Mouse (Mus musculus) retina, postnatal 1 day (tissue): ENCODE results near the gene Fbxo42.
A peak's percentile ranks its signal among the peaks of the same experiment; 100 is the strongest.

Source experiments
- DNase-seq: peaks from one replicate; pipeline ENCODE4 v3.0.0-alpha.2; 2012

Gene Fbxo42

DNA sequence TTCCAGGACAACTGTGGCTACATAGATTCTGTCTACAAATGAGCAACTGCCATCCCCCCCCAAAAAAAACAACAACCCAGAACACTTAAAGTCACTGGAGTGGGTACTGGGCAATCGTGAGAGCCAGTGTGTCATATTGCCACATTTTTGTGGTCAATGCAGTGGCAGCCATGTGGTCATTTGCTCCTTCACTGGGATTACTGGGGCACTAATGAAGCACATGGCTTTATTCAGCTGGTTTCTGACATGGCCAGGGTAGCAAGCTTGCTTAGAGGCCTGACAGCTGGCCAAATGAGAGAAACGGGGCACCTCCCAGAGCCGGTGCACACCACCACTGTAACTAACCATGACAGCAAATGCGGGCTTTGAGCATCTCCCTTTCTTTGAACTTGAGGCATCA is 30.8 kb downstream of the Fbxo42 start:
- no peak for DNase-seq

DNA sequence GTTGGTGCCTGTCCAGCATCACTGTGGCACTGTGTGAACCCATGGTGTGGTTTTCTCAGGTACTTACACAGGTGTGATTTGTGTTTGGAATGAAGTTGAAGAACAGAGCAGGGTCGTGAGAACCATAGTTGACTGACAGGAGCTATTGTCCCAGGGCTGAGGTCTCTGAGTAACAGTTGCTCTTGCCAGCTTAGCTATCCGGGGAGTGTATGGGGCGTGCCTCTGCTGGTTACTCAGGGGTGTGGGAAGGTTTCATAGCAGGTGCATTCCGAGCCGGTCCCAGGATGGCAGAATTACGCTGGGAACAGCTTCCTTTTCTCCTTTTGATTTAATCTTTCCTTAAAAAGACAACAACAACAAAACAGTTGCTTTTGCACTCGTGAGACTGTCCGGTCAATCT is 33.1 kb downstream of the Fbxo42 start:
- DNase-seq: no peak

DNA sequence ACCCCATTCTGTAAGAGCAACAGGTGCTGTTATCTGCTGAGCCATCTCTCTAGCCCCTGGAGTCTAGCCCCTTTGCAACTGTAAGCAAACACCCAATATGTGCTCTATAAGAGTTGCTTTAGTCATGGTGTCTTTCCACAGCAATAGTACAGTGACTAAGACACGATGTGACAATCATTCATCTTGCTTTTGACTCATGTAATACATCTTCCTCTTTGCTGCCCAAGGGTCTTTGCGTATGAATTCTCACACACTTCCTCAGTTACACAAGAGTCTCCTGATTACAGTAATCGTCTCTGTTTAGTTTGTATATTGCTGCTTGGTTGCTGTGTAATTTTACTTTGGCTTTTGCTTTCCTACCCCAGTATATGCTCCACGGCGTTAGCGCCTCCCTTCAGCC is 34.3 kb downstream of the Fbxo42 start:
- DNase-seq: no peak

DNA sequence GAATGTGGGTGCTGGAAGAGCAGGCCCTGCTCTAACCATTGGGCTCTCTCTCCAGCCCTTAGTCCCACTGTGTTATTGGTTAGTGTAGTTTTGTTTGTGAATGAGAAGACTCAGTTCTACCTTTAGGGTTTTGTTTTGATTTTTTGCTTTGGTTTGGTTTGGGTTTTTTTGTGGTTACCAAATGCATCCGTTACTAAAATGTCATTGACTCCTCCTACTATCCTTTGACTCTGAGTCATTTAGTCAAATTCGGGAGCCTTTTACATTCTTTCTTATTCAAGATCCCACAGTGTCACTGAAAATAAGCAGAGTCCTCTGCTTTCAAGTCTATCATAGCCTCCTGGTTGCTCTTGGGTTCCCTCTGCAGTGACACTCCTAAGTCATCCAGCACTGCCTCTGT is 36.2 kb downstream of the Fbxo42 start:
- no peak for DNase-seq

DNA sequence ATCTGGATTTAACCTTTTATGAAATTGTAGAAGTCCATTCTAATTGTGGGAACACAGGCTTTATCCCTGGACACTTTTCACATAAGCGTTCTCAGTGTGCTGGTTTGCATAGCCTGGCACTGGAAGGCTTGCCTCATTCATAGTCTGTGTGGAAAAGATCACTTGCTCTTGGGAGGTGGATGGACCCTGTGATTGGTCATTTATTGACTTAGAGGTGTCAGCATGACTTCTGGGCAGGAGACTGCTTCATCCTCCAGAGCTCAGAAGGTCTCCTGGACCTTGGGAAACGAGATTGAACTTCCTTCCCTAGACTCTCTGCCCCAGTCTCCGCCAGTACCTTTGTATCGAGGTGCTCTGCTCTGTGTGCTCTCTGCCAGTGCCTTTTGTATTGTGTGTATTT is 36.7 kb downstream of the Fbxo42 start:
- DNase-seq: no peak

DNA sequence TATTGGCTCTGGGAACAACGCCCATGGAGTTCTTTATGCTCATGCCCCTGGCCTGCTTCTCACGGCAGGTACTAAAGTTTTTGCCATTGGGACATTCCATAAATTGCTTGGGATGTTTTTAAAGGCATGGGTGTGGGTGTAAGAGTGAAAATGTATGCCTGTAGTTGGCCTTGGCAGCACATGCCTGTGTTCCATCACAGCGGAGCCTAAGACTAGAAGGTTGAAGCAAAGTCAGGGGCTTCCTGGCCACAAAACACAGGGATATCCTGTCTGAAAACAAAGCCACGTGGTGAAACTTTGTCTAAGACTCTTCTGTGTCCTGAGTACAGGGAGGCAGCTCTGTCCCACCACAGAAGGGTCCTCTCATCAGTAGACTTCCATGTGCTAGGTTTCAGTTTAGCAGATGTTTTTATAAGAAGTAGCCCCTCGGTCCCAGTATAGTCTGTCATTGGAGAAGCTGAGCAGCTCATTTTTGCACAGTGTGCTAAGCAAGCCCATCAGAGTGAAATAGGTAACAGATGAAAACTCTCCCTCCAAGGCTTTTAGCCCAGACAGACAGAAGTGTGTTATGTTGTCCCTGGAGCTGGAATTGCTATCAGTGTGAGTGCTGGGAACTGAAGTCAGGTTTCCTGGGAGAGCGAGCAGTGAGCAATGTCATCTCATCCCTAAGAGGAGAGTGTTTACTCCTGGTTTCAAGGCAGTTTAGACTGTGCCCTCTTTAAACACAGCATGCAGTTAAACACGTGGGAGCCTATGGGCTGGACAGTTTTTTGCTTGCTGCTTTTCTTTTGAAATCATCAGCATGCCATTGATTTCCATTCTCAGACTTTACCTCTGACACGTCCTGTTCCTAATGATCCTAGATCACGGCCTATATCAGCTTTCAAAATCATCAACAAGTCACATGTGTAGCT is 39.5 kb downstream of the Fbxo42 start:
- DNase-seq: no peak

DNA sequence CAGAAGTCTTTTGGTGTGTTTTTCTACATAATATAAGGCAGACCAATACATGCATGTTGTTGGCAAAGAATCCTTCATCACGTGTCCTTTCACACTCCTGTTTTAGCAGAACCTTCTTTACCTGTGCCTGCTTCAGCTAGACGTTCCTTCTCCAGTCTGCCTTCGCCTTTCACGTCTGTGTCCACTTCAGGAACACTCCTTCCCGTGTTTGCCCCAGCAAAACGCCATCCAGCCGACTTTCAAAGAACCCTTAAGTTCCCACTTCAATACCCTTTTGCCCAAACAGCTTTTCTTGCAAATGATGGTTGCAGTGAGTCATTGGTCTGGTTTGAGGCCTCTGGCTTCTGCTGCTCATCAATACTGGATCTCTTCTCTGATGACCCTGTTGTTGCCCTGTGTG is 43.6 kb downstream of the Fbxo42 start:
- no peak for DNase-seq

DNA sequence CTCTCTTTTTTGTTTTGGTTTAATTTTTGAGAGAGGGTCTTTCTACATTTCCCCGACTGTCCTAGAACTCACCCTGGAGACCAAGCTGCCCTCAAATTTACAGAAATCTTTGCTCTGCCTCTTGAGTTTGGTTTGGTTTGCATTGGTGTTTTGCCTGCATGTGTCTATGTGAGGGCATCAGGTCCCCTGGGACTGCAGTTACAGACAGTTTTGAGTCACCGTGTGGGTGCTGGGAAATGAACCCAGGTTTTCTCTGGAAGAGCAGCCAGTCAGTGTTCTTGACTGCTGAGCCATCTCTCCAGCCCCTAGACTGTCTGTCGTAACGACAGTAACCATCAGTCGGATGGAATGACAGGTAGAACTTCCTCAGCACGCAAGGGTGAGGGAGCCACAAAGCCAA is 46.8 kb downstream of the Fbxo42 start:
- no peak for DNase-seq

DNA sequence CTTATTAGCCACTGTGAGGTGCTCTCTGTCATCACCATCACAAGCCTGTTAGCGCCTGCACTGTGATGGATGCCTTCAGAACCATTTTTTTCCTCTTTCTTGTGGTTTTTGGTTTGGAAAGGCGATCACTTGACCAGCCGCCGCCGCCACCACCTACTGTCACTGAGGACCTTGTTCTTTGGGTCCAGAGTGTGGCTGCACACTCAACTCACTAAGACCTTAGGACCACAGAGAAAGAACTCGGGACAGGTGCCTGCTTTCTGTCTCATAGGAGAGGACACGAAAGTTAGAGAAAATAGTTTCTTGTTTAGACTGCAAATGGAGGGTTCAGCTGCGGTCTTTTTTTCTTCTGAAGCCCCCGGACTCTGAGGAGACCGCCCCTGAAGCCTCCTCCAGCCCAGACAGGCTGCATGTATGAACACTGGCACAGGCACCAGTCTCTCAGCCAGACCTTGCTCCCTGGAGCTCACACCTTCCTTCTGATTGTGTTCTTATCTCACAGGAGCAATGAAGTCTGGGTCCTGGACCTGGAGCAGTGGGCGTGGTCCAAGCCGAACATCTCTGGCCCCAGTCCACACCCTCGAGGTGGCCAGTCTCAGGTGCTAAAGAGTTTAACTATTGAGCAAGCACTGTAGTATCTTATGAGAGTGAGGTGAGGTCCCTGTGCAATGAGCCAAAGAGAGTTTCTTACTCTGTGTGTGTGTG is 49.4 kb downstream of the Fbxo42 start:
- no peak for DNase-seq

DNA sequence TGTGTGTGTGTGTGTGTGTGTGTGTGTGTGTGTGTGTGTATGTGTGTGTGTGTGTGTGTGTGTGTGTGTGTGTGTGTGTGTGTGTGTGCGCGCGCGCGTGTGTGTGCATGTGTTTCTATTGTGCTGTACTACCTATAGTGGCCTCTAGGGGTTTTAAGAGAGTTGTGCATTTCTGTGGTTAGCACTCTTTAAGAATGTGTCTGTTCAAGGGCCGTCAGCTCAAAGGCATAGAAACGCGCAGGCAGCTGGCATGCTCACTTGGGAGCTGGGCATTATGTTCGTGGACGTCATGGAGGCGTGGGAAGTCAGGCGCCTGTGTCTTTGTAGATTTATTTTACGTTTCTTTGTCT is 49.9 kb downstream of the Fbxo42 start:
- DNase-seq: no peak

DNA sequence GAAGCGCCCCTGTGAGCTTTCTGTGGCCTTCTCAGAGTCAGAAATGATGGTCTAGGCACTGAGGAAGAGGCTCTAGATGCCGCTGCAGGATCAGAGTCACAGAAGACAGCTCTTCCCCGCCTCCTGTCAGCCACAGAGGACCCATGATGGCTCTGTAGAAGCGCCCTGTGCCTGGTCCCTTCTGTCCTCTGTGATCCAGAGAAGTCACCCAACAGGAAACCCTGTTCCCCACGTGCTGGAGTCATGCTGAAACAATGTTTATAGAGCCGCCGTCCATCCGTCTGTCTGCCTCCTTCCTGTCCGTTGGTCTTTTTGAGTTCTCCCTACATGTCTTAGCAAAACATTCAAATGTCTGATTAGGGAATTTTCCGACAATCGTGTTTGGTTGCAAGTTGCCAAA is 53.2 kb downstream of the Fbxo42 start:
- DNase-seq: no peak

DNA sequence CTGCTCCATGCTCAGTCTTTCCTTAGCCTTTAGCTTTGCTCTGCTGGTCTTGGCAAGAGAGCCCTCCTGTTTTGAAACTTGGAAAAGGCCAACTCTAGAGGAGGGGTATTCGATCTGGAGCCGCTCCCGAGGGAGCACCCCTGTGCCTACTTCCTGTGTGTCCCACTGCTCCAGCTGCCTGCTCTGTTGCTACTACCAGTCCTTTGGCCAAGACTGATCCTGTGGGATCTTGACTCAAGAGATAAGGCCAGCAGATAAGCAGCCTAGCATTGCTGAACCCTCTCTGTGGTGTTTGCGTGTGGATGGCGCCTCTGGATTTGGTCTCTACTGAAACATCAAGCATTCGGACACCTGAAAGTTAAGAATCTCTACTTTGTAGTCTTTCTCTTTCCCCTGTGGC is 54.5 kb downstream of the Fbxo42 start:
- no peak for DNase-seq

DNA sequence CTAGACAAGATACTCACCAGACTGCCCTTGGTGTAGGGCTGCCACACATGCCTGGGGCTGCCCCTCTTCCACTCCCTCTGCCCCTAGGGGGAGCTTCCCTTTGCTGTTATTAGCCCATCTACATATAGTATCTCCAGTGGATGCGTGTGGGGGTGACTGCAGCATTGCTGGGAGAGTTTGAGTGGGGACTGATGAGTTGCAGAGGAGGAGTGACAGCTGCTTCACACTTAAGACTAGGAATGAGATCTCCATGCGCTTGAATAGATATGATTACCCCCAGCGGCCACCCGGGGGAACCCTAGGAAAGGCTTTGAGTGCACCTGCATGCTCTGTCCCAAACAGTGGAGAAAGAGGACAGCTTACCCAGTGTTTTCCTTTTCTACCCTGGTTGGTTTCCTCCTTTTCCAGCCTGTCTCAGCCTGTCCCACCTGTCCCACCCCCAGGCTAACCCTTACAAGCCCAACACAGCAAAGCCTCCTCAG is 56.9 kb downstream of the Fbxo42 start:
- DNase-seq: peak; percentile 27

DNA sequence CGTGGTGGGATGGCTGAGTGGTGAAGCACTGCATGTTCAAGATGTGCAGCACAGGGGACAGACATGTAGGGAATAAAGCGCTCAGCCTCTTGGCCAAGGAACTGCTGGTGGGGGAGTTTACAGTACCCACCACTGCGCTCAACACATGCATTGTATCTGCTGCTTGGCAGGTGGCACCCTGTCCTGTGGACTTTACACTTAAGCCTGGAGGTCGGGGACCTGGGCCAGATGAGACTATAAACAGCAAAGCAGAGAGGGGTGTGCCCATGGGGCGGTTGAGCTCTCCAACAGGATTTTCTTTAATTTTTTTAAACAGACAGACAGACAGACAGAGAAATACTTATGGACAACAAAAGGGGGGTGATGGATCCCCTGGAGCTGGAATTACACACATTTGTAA is 59.4 kb downstream of the Fbxo42 start:
- no peak for DNase-seq

DNA sequence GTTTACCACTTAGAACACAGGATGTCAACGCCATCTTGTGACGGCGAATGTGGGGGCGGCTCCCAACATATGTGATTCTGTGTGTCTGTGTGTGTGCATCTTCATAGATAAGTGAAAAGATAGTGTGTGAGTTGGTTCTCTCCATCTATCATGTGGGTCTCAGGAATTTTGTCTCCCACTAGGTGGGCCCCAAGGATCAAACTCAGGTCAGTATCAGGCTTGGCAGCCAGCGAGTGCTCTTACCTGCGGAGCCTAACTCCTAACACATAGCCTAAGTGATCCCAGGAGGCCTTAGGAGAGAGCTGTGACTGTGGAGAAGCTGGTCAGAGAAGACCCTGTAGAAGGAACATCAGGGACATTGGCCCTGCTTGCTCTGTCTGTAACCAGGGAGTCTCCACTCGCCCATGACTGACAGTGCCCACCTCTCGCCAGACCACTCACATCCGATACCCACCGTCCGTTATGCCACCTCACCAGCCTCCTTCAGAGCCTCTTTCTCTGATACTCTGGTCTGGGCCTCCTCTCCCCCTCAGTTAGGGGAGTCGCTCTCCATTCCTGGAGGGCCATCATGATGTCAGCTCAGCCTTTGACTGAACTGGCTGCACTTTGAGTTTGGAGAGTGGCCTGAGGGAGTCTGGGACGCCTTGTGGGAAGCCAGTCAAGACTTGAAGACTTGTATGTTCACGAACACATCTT is 63.0 kb downstream of the Fbxo42 start:
- peak; percentile 43 for DNase-seq

DNA sequence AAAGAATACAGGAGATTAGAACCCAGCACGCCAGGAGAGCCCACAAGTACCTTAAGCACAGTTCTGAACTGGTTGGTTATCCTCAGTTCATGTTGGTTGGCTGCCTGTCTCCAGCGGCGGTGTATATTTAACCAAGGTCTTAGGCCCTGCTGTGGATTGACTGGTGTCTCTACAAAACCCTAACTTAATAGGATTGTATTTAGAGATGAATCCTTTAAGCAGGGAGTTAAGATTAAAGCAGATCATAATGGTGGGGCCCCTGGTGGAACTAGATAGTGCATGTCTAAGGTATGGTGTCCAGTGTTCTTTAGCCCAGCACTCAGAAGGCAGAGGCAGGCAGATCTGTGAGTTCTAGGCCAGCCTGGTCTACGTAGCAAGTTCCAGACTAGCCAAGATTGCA is 63.9 kb downstream of the Fbxo42 start:
- DNase-seq: peak; percentile 64

DNA sequence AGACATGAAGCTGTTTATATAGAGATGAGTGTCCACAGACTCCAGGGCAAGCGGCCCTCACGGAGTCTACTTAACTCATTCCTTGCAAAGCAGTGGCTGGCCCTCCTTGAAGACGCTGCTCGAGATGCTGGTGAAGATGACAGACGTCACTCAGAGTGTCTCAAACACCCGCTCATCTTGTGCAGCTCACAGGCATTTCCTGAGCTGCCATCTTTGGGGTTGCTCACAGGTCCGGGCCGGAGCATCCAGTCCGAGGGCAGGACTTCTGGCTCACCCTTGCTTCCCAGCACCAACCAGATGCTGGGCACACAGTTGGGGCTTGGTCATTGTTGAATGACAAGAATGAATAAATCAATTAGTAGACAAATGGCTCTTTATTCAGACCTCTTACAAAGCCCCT is 65.2 kb downstream of the Fbxo42 start:
- no peak for DNase-seq

DNA sequence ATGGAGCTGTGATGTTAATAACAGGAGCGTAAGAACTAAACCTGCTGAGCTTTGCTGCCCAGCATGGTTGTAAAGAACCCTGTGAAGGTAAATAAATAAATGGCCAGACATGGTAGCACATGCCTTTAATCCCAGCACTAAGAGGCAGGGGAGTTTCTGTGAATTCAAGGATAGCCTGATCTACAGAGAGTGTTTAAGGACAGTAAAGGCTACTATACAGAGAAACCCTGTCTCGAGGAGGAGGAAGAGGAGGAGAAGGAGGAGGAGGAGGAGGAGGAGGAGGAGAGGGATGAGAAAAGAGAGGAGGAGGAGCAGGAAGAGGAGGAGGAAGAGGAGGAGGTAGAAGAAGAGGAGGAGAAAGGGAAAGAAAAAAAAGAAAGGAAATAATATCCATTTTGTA is 65.6 kb downstream of the Fbxo42 start:
- DNase-seq: peak; percentile 11

DNA sequence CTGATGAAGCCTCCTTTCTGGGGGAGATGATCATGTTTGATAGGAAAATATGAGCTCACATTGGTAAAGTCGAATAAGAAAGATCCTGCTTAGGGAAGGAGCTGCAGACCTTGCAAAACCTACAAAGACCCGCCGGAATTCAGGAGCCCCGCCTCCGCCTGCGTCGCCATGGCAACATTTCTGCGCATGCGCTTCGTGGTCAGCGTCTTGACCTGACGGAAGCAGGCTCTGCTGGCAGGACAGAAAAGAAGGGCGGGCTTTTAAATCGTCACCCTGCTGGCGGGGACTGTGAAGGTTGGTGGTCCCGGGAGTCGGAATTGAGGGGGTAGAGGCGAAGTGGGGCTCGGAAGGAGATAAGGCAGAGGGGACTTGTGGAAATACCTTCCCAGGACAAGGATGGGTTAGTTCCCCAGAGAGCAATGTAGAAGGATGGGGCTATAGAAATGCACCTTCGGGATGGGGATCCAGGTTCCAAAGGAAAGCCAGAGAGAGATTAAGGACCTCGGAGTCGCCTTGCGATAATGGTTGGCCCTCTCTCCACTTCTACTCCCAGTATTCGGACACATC is 66.1 kb downstream of the Fbxo42 start, which contains the start of gene Rsg1:
Gene Rsg1, plus strand, starts transcription at position 187 of the 567 bp plus-strand sequence.
- peak; percentile 96 for DNase-seq

DNA sequence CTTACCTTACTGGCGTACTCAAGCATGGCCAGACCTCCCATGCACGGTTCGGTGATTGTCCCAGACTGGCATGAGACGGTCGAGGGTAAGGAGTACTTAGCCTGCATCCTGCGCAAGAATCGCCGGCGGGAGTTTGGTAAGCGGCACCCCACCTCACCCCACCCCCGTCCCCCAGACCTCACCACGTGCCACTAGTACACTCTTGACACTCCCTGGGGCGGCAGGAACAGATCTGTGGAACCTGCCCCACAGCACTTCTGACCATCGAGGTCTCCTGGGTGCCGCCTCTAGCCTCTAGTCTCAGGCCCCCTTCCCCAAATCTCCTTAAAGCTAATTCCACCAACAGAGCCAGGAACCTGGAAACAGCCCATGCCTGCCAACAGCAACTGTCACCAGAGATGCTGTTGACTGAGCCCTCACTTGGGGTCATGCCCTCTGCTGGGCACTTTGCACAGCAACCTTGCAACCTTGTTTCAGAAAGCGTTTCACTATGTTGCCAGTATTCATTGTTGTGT is 66.7 kb downstream of the Fbxo42 start:
- DNase-seq: peak; percentile 66

DNA sequence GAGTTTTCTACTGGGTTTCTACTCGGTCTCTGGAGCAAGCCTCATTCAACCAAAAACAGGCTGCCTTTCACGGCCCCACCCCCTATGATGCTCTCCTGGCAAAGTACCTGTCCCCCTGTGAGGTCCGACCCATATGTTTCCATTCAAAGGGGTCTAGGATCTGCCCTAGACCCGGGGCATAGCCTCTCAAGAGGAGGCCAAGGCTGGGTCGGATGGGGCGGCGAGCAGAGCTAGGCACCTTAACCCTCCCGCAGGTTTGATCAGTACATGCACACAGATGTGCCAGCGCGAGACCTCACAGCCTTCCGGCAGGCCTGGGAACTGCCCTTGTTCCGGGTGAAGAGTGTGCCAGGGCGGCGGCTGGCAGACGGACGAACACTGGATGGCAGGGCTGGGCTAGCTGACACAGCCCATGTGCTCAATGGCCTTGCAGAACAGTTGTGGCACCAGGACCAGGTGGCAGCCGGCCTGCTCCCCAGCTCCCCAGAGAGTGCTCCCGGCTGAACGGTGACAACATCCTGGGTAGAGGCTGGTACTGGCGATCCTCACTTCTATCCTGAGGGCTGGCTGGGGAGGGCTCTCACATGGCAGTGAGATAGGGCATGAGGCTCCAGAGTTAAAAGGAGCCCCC is 72.0 kb downstream of the Fbxo42 start:
- DNase-seq: no peak

DNA sequence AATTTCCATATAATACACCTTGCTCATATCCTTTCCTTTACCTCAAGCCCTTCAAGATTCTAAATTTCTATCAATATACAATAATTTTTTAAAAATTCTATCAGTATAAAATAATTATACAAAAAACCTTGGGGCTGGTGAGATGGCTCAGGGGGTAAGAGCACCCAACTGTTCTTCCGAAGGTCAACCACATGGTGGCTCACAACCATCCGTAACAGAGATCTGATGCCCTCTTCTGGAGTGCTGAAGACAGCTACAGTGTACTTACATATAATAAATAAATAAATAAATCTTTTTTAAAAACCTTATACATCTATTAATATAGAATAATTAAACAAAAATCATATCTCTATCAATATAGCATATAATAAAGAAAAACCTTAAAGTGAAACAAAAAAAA is 74.1 kb downstream of the Fbxo42 start:
- DNase-seq: peak; percentile 22

DNA sequence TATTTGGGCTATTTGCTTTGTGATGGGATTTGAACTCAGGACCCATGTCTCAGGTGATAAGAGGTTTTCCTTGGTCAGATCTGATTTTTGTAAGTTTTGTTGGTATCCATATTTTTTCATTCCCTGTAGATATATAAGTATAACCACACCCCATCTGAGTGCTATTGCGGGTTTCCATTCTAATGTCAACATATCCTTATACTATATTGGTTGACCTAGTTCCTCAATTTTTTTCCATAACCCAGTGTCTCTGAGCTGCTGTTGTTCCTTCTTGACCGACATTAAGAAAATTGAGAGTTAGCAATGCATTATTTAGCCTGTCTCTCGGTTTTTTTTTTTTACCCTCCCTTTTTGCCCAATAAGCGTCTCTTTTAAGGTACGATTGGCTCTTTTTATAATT is 75.0 kb downstream of the Fbxo42 start:
- DNase-seq: no peak
